Mouse (Mus musculus): ENCODE data around the gene 1700102P08Rik.

Gene 1700102P08Rik

GRCm38 (mm10) chr9:108392676-108393075, at the start of gene 1700102P08Rik:
1700102P08Rik (plus strand) TSS chr9:108392805.
- DNase-seq (ENCODE audit: low read depth, low spot score) = no peak

GRCm38 (mm10) chr9:108343331-108343730, 49.3 kb upstream of the 1700102P08Rik start:
- DNase-seq (ENCODE audit: low read depth, low spot score) = no peak

GRCm38 (mm10) chr9:108343835-108344234, 48.8 kb upstream of the 1700102P08Rik start:
- no peak for DNase-seq (ENCODE audit: low read depth, low spot score)

- no peak for DNase-seq (ENCODE audit: low read depth, low spot score)
Observed at GRCm38 (mm10) chr9:108344471-108344870, 48.1 kb upstream of the 1700102P08Rik start.

- no peak for DNase-seq (ENCODE audit: low read depth, low spot score)
Observed at GRCm38 (mm10) chr9:108347024-108347423, 45.6 kb upstream of the 1700102P08Rik start.

GRCm38 (mm10) chr9:108347540-108348289, 44.9 kb upstream of the 1700102P08Rik start, which contains the start of gene Usp4:
Usp4 (plus strand) TSS chr9:108347853.
- peak; percentile 82 for DNase-seq (ENCODE audit: low read depth, low spot score)

- no peak for DNase-seq (ENCODE audit: low read depth, low spot score)
Observed at GRCm38 (mm10) chr9:108348290-108348680, 44.3 kb upstream of the 1700102P08Rik start.

GRCm38 (mm10) chr9:108349727-108350126, 42.9 kb upstream of the 1700102P08Rik start:
- DNase-seq (ENCODE audit: low read depth, low spot score) = no peak

GRCm38 (mm10) chr9:108378234-108378633, 14.4 kb upstream of the 1700102P08Rik start:
- DNase-seq (ENCODE audit: low read depth, low spot score) = no peak

GRCm38 (mm10) chr9:108378736-108379135, 13.9 kb upstream of the 1700102P08Rik start:
- DNase-seq (ENCODE audit: low read depth, low spot score) = no peak

- DNase-seq (ENCODE audit: low read depth, low spot score) = no peak
Observed at GRCm38 (mm10) chr9:108379294-108379693, 13.3 kb upstream of the 1700102P08Rik start.

GRCm38 (mm10) chr9:108381382-108381781, 11.2 kb upstream of the 1700102P08Rik start:
- DNase-seq (ENCODE audit: low read depth, low spot score) = no peak

GRCm38 (mm10) chr9:108385006-108385405, 7.6 kb upstream of the 1700102P08Rik start:
- no peak for DNase-seq (ENCODE audit: low read depth, low spot score)

GRCm38 (mm10) chr9:108386816-108387215, 5.8 kb upstream of the 1700102P08Rik start:
- no peak for DNase-seq (ENCODE audit: low read depth, low spot score)

- no peak for DNase-seq (ENCODE audit: low read depth, low spot score)
Observed at GRCm38 (mm10) chr9:108388601-108389000, 4.0 kb upstream of the 1700102P08Rik start.

GRCm38 (mm10) chr9:108389220-108389619, 3.4 kb upstream of the 1700102P08Rik start:
- no peak for DNase-seq (ENCODE audit: low read depth, low spot score)

- DNase-seq (ENCODE audit: low read depth, low spot score) = no peak
Observed at GRCm38 (mm10) chr9:108394191-108394590, 1.6 kb downstream of the 1700102P08Rik start.

GRCm38 (mm10) chr9:108395427-108395826, 2.8 kb downstream of the 1700102P08Rik start:
- DNase-seq (ENCODE audit: low read depth, low spot score) = no peak

GRCm38 (mm10) chr9:108398324-108398723, 5.7 kb downstream of the 1700102P08Rik start:
- no peak for DNase-seq (ENCODE audit: low read depth, low spot score)

- no peak for DNase-seq (ENCODE audit: low read depth, low spot score)
Observed at GRCm38 (mm10) chr9:108401186-108401960, 8.8 kb downstream of the 1700102P08Rik start.

GRCm38 (mm10) chr9:108403081-108403480, 10.5 kb downstream of the 1700102P08Rik start:
- DNase-seq (ENCODE audit: low read depth, low spot score) = no peak

- no peak for DNase-seq (ENCODE audit: low read depth, low spot score)
Observed at GRCm38 (mm10) chr9:108404451-108404850, 11.8 kb downstream of the 1700102P08Rik start.

- no peak for DNase-seq (ENCODE audit: low read depth, low spot score)
Observed at GRCm38 (mm10) chr9:108409535-108409934, 16.9 kb downstream of the 1700102P08Rik start.
